Mouse (Mus musculus) forebrain, embryonic 14.5 days (tissue): ENCODE results near the gene Trip10. TPM values are rescaled to one million over a fixed set of nuclear protein-coding genes. Genes with fewer than 3 reads are reported as not detected.

Experiments used
- ATAC-seq: fragments of 200-750 bp; cut with Nextera tagmentation; 2 replicates; pipeline ENCODE4 v1.8.0; 2017; ENCODE audit warnings: mild to moderate bottlenecking, moderate library complexity
- DNase-seq: peaks from one replicate; pipeline ENCODE4 v3.0.0-alpha.2; 2015; ENCODE audit warnings: low spot score
- H3K27ac ChIP-seq: fragments of 300-500 bp; sonication (generic); 2 replicates; pipeline ENCODE4 v1.5.1; 2014; ENCODE audit warnings: low read depth, mild to moderate bottlenecking, control low read depth, low read length, moderate library complexity
- H3K27me3 ChIP-seq: fragments of 300-500 bp; sonication (generic); replicated peaks from 2 replicates; pipeline ENCODE4 v1.6.1; 2014; ENCODE audit warnings: low read length, control low read depth, mixed read lengths; ENCODE audit not compliant: control insufficient read depth, insufficient read depth
- H3K36me3 ChIP-seq: fragments of 300-500 bp; sonication (generic); 2 replicates; pipeline ENCODE4 v1.6.1; 2014; ENCODE audit warnings: low read length, control low read depth; ENCODE audit not compliant: control insufficient read depth, insufficient read depth
- H3K4me1 ChIP-seq: fragments of 300-500 bp; sonication (generic); 2 replicates; pipeline ENCODE4 v1.6.1; 2014; ENCODE audit warnings: antibody characterized with exemption, low read length, control low read depth; ENCODE audit not compliant: control insufficient read depth, insufficient read depth
- H3K4me2 ChIP-seq: fragments of 300-500 bp; sonication (generic); 2 replicates; pipeline ENCODE4 v1.6.1; 2014; ENCODE audit warnings: mild to moderate bottlenecking, control low read depth, low read length
- H3K4me3 ChIP-seq: fragments of 300-500 bp; sonication (generic); 2 replicates; pipeline ENCODE4 v1.5.1; 2014; ENCODE audit warnings: low read depth, low read length, control low read depth
- H3K9ac ChIP-seq: fragments of 300-500 bp; sonication (generic); 2 replicates; pipeline ENCODE4 v1.6.1; 2014; ENCODE audit warnings: mild to moderate bottlenecking, low read length, control low read depth, moderate library complexity
- H3K9me3 ChIP-seq: fragments of 300-500 bp; sonication (generic); replicated peaks from 2 replicates; pipeline ENCODE4 v1.6.1; 2016; ENCODE audit warnings: low read length, control low read depth, mixed read lengths; ENCODE audit not compliant: control insufficient read depth
- WGBS: fragments of 180-500 bp; shearing (Covaris S2); extraction: QIAGEN DNeasy Blood & Tissue Kit; methylation state at CpG from one replicate; pipeline ENCODE4 v1.1.7; 2014; 5-methylcytosine and 5-hydroxymethylcytosine counted together
- polyA plus RNA-seq: library from polyadenylated mRNA; unstranded; fragments of >200 nt; fragmentation: Nextera tagmentation; extraction: Ambion mirVana; gene quantifications from 2 replicates; pipeline ENCODE4 v1.2.1, GENCODE M21; 2014

Gene Trip10
- polyA plus RNA-seq, 1 experiment from 2014 or later, result 10.4 TPM

DNA sequence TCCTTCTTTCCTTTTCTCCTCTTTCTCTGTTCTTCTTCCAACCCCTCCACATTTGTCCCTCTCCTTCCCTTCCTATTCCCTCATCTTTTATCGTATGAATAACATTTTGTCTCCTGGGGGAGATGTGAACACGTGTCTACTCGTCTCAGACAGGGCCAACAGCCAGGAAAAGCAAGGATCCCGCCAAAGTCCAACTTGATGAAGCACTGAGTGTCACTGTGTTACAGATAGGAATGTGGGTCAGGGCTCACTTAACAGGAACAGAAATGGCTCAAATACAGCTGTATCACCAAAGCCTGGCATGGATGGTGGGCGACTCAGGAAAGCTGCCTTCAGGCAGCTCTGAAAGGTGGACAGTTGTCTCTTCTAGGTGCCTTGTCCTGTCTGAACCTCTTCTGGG is 40.0 kb downstream of the Trip10 start:
- H3K27me3 ChIP-seq, result no peaks in the 10 kb centered on the region
- H3K36me3 ChIP-seq, result no peaks in the 10 kb centered on the region
- H3K4me3 ChIP-seq, result no peak overlapping the region
- DNase-seq (no peak), ATAC-seq (no peak)
- no peak overlapping the region for H3K4me2 ChIP-seq
- no peak overlapping the region for H3K9ac ChIP-seq
- H3K27ac ChIP-seq, result no peak overlapping the region
- H3K4me1 ChIP-seq, result no peaks in the 10 kb centered on the region
- WGBS, result 84% methylated on average over 5 of the region's 5 CpGs
- no peaks in the 10 kb centered on the region for H3K9me3 ChIP-seq

DNA sequence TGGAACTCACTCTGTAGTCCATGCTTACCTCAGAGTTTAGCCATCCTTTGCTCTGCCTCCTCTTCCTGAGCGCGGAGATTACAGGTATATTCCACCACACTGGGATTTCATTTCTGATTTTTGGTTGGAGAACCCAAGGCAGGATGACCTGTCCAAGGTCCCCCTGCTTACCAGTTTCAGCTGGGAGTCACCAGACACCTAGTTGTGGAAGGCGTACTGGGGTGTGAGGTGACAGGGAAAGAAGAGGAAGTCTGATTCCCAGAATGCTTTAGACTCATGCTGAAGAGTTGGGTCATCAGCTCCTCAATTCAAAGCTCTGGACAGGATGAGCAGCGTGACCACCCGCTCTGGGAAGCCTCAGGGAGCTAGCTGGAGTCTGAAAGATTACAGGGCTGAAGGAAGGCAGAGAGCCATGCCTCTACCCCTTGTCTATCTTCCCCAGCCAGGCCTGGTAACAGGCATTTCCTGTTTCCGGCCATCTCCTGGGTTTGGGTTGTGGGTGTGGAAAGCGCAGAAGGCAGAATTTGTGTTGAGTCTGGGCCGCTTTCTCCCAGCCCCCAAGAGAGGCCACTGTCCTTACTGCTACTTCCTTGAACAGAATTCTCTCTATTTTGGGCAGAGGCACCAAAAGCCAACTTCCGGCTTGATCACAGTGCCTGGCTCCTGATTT is 40.9 kb downstream of the Trip10 start:
- no peak for DNase-seq
- WGBS, result 88% methylated on average over 9 of the region's 9 CpGs
- H3K4me3 ChIP-seq, result no peak overlapping the region
- no peaks in the 10 kb centered on the region for H3K36me3 ChIP-seq
- H3K4me2 ChIP-seq, result no peak overlapping the region
- H3K9ac ChIP-seq, result no peak overlapping the region
- ATAC-seq, result no peak
- no peak overlapping the region for H3K27ac ChIP-seq
- no peaks in the 10 kb centered on the region for H3K27me3 ChIP-seq
- H3K9me3 ChIP-seq, result no peaks in the 10 kb centered on the region
- no peaks in the 10 kb centered on the region for H3K4me1 ChIP-seq

DNA sequence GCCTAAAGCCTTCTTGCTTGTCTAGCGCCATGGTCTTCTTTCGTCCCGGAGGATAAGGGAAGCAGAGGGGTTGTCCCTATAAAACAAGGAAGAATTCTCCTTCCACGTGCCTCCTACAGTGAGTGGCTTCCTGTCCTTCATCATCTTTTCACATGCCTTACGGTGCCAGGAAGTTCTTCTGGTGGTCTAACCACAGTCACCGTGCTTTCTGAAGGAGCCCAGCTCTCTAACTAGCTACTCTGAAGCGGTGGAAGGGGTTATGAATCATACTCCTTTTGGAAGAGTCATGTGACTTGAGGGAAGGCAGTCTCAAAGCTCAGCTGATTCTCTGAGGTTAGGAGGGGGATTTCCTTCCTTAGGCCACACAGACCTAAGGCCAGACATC is 41.4 kb downstream of the Trip10 start:
- H3K4me1 ChIP-seq, result no peaks in the 10 kb centered on the region
- DNase-seq, result no peak
- no peak for ATAC-seq
- H3K4me2 ChIP-seq, result no peak overlapping the region
- no peak overlapping the region for H3K27ac ChIP-seq
- H3K27me3 ChIP-seq, result no peaks in the 10 kb centered on the region
- H3K36me3 ChIP-seq, result no peaks in the 10 kb centered on the region
- H3K4me3 ChIP-seq, result no peak overlapping the region
- H3K9ac ChIP-seq, result no peak overlapping the region
- H3K9me3 ChIP-seq, result no peaks in the 10 kb centered on the region
- 92% methylated on average over 7 of the region's 7 CpGs for WGBS

DNA sequence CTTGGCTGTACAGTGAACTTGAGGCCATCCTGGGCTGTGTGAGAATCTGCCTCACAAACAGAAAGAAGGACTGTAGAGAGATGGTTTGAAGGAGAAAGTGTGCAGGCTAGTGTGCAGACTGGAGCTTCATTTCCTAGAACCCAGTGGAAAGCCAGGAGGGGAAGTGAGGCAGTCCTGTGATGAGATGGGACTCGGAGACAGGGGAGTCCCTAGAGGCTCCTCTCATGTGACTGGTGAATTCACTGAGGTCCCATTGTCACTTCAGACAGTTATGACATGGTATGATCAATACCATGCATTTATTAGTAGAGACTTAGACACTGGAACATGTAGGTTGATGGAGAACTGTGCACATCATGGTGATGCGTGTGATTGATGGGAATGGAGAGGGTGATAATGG is 43.0 kb downstream of the Trip10 start:
- Histone ChIP-seq H3K4me2 (no peak overlapping the region), H3K27me3 (no peaks in the 10 kb centered on the region), H3K27ac (no peak overlapping the region), H3K4me3 (no peak overlapping the region), H3K9ac (no peak overlapping the region), H3K36me3 (no peaks in the 10 kb centered on the region), H3K4me1 (no peaks in the 10 kb centered on the region), H3K9me3 (no peaks in the 10 kb centered on the region)
- DNase-seq (no peak), ATAC-seq (no peak)
- 95% methylated on average over 2 of the region's 2 CpGs for WGBS

DNA sequence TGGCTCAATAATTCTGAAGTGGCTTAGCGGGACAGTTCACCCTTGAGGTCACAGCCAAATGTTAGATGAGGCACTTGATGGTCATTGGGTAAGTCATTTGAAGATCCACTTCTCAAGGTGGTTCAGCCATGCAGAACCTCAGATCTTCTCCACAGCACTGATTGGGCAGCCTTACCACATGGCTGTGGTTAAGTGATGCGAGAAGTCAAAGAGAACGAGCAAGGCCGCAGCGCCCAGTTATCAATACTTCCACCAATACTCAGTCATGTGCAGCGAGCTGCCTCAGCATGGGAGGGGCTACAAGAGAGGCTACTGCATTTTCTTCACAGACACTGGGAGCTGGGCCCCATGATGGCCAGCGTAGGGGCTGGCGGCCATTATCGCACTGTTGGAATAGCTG is 43.7 kb downstream of the Trip10 start:
- Histone ChIP-seq H3K27ac (no peak overlapping the region), H3K36me3 (no peaks in the 10 kb centered on the region), H3K4me2 (no peak overlapping the region), H3K9ac (no peak overlapping the region), H3K4me1 (no peaks in the 10 kb centered on the region), H3K4me3 (no peak overlapping the region), H3K9me3 (no peaks in the 10 kb centered on the region), H3K27me3 (no peaks in the 10 kb centered on the region)
- WGBS, result 90% methylated on average over 9 of the region's 9 CpGs
- DNase-seq, result no peak
- no peak for ATAC-seq

DNA sequence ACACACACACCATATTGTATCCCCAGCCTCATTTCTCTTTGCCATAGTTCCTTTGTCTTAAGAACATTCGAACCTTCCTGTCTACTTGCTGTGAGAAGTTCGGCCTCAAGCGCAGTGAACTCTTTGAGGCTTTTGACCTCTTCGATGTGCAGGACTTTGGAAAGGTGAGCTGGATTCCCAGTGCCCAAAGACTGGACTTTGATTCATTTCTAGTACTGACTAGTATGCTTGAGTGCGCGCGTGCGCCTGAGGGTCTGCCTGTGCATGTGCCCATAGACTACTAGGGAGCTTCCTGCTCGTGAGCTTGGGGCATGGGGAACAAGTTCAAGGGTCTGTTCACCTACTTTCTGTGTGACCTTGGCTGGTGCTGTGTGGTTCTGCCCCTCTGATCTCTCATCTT is 46.7 kb downstream of the Trip10 start:
- no peaks in the 10 kb centered on the region for H3K27me3 ChIP-seq
- no peak overlapping the region for H3K4me2 ChIP-seq
- H3K4me3 ChIP-seq, result no peak overlapping the region
- H3K9me3 ChIP-seq, result no peaks in the 10 kb centered on the region
- no peak for ATAC-seq
- no peak for DNase-seq
- H3K27ac ChIP-seq, result no peak overlapping the region
- no peaks in the 10 kb centered on the region for H3K36me3 ChIP-seq
- WGBS, result 94% methylated on average over 9 of the region's 9 CpGs
- H3K4me1 ChIP-seq, result no peaks in the 10 kb centered on the region
- H3K9ac ChIP-seq, result no peak overlapping the region

DNA sequence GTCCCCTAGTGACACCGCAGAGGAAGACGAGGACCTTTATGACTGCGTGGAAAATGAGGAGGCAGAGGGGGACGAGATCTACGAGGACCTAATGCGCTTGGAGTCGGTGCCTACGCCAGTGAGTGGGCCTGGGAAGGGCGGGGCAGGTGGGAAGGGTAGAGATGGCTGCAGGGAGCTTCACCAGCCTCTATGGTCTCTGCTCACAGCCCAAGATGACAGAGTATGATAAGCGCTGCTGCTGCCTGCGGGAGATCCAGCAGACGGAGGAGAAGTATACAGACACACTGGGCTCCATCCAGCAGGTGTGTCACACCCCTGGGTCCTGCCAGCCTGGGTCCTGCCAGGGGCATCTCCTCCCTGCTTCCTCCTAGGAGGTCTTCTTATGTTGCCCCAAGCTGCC is 47.8 kb downstream of the Trip10 start:
- Histone ChIP-seq H3K4me1 (no peaks in the 10 kb centered on the region), H3K36me3 (no peaks in the 10 kb centered on the region), H3K27ac (no peak overlapping the region), H3K9me3 (no peaks in the 10 kb centered on the region), H3K9ac (no peak overlapping the region), H3K4me2 (no peak overlapping the region), H3K27me3 (no peaks in the 10 kb centered on the region), H3K4me3 (no peak overlapping the region)
- 94% methylated on average over 12 of the region's 12 CpGs for WGBS
- ATAC-seq (no peak), DNase-seq (no peak)

DNA sequence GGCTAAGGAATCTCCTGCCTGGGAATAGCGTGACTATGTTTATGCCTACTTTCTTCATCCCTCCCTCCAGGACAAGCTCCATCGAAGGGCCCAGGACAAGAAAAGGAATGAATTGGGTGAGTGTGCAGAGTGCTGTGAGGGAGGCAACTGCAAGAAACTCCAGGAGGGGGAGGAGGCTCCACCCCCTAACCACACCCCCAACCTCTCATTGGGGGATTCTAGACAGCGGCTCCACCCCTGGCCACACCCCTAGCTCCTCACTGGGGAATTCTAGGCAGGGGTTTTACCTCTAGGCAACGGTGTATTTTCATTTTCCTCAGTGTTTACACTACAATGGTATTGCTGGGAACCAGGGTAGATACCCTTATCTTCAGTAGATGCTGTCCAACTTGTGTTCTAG is 56.3 kb downstream of the Trip10 start:
- no peaks in the 10 kb centered on the region for H3K27me3 ChIP-seq
- H3K9me3 ChIP-seq, result no peaks in the 10 kb centered on the region
- WGBS, result 70% methylated on average over 4 of the region's 4 CpGs
- H3K27ac ChIP-seq, result no peak overlapping the region
- DNase-seq (no peak), ATAC-seq (no peak)
- no peaks in the 10 kb centered on the region for H3K4me1 ChIP-seq
- no peak overlapping the region for H3K4me3 ChIP-seq
- no peak overlapping the region for H3K9ac ChIP-seq
- no peaks in the 10 kb centered on the region for H3K36me3 ChIP-seq
- no peak overlapping the region for H3K4me2 ChIP-seq

DNA sequence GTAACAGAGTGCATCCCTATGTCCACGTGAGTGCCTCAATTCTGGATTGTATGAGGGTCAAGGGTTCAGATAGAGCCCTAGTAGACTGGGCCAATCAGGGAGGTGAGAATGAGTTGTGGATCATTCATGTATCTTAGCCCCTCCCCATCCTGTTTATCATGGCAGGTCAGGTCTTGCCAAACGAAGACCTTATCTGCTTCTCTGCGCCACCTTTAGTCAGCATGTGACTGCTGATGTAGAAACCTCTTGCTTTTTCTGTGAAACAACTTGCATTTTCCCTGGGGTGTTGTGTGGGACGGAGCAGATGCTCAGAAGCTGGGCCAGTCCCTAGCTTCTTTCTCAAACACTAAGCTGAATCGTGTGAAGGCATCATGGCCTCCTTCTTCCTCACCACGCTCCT is 57.8 kb downstream of the Trip10 start:
- ATAC-seq (no peak), DNase-seq (no peak)
- no peak overlapping the region for H3K27ac ChIP-seq
- no peaks in the 10 kb centered on the region for H3K27me3 ChIP-seq
- H3K9ac ChIP-seq, result no peak overlapping the region
- no peaks in the 10 kb centered on the region for H3K4me1 ChIP-seq
- H3K36me3 ChIP-seq, result no peaks in the 10 kb centered on the region
- no peak overlapping the region for H3K4me2 ChIP-seq
- H3K4me3 ChIP-seq, result no peak overlapping the region
- H3K9me3 ChIP-seq, result no peaks in the 10 kb centered on the region
- WGBS, result 80% methylated on average over 6 of the region's 6 CpGs
